Mouse (Mus musculus) CH12.LX (cell line): Measurements from ENCODE around the gene Celf2.

Experiments used
- CTCF ChIP-seq, 2 experiments: IDR thresholded peaks in 1 of 2; conservative IDR thresholded peaks in 1 of 2; 2 replicates each; pipeline ENCODE4 v1.5.1; 2011 to 2012; ENCODE audit warnings: low read depth in 2 of 2, low read length in 2 of 2, improper control_type of control experiment in 1 of 2, inconsistent platforms in 1 of 2, mild to moderate bottlenecking in 1 of 2, moderate library complexity in 1 of 2
- GABPA ChIP-seq: IDR thresholded peaks from 2 replicates; pipeline ENCODE4 v1.6.1; 2012; ENCODE audit warnings: low read depth, low read length, improper control_type of control experiment, inconsistent platforms; ENCODE audit not compliant: insufficient replicate concordance
- POLR2A ChIP-seq: IDR thresholded peaks from 2 replicates; pipeline ENCODE4 v1.6.1; 2011; ENCODE audit warnings: low read depth, mild to moderate bottlenecking, improper control_type of control experiment, low read length
- ZC3H11A ChIP-seq: IDR thresholded peaks from 2 replicates; pipeline ENCODE4 v1.6.1; 2012; ENCODE audit warnings: low read depth, mild to moderate bottlenecking, inconsistent platforms, low read length, improper control_type of control experiment

GRCm38 (mm10) chr2:7529637-7530036 is 20.3 kb upstream of the Celf2 start:
- TF ChIP-seq ZC3H11A (no peak), CTCF (conservative IDR thresholded peaks at IDR 0.05 in 1 of 2, IDR thresholded peaks at IDR 0.05 in 1 of 2; ENCODE audit: low read depth in 2 of 2, low read length in 2 of 2) (no peak), POLR2A (no peak), GABPA (no peak)
